Mouse (Mus musculus) heart, embryonic 10.5 days (tissue): ENCODE results near the gene Plekha3. TPM values are rescaled to one million over a fixed set of nuclear protein-coding genes. Genes with fewer than 3 reads are reported as not detected.

Experiments
- DNase-seq: peaks from one replicate; pipeline ENCODE4 v3.0.0-alpha.2; 2017; ENCODE audit warnings: low spot score
- H3K27ac ChIP-seq: fragments of 300-500 bp; sonication (generic); 2 replicates; pipeline ENCODE4 v1.5.1; 2016; ENCODE audit warnings: mild to moderate bottlenecking
- H3K27me3 ChIP-seq: fragments of 300-500 bp; sonication (generic); 2 replicates; pipeline ENCODE4 v1.6.1; 2016; ENCODE audit warnings: mild to moderate bottlenecking; ENCODE audit not compliant: poor library complexity, insufficient read depth, severe bottlenecking
- H3K36me3 ChIP-seq: fragments of 300-500 bp; sonication (generic); 2 replicates; pipeline ENCODE4 v1.6.1; 2016; ENCODE audit warnings: mild to moderate bottlenecking, moderate library complexity
- H3K4me1 ChIP-seq: fragments of 300-500 bp; sonication (generic); 2 replicates; pipeline ENCODE4 v1.6.1; 2016; ENCODE audit warnings: mild to moderate bottlenecking
- H3K4me3 ChIP-seq: fragments of 300-500 bp; sonication (generic); 2 replicates; pipeline ENCODE4 v1.5.1; 2016; ENCODE audit warnings: mild to moderate bottlenecking, moderate library complexity
- H3K9me3 ChIP-seq: fragments of 300-500 bp; sonication (generic); 2 replicates; pipeline ENCODE4 v1.6.1; 2016; ENCODE audit warnings: mild to moderate bottlenecking, moderate library complexity
- WGBS: fragments of 180-500 bp; shearing (Covaris S2); methylation state at CpG from one replicate; pipeline ENCODE4 v1.1.7; 2016; 5-methylcytosine and 5-hydroxymethylcytosine counted together
- polyA plus RNA-seq: library from polyadenylated mRNA; unstranded; fragments of >200 nt; fragmentation: Nextera tagmentation; extraction: Ambion mirVana; gene quantifications from 2 replicates; pipeline ENCODE4 v1.2.1, GENCODE M21; 2016

Gene Plekha3
- polyA plus RNA-seq, result 8.9 and 11.7 TPM in 2 replicates

- WGBS, result 6% methylated on average over 47 of the region's 52 CpGs
- H3K4me3 ChIP-seq, result peak within 1 kb of the TSS; percentile 93
- H3K9me3 ChIP-seq, result no peaks in the 10 kb centered on the region
- H3K36me3 ChIP-seq, result peaks cover 7% of the 10 kb centered on the region; the same call in 1 of the 2 replicates
- peak; percentile 89 for DNase-seq
- peaks cover 27% of the 10 kb centered on the region for H3K4me1 ChIP-seq
- H3K27ac ChIP-seq, result peak within 1 kb of the TSS; percentile 94
- H3K27me3 ChIP-seq, result no peaks in the 10 kb centered on the region
Observed at GRCm38 (mm10) chr2:76674725-76675427, at the start of gene Plekha3. TSS of gene Plekha3 (plus strand) at chr2:76675281.

- Histone ChIP-seq H3K36me3 (peaks cover 90% of the 10 kb centered on the region), H3K27ac (no peak overlapping the region), H3K9me3 (peaks cover 6% of the 10 kb centered on the region; the same call in 1 of the 2 replicates), H3K4me3 (no peak overlapping the region), H3K27me3 (no peaks in the 10 kb centered on the region), H3K4me1 (no peaks in the 10 kb centered on the region)
- DNase-seq, result no peak
- 83% methylated on average over 12 of the region's 12 CpGs for WGBS
Observed at GRCm38 (mm10) chr2:76630293-76630692, 44.8 kb upstream of the Plekha3 start.

- Histone ChIP-seq H3K27ac (no peak overlapping the region), H3K4me1 (no peaks in the 10 kb centered on the region), H3K4me3 (no peak overlapping the region), H3K36me3 (peaks cover 90% of the 10 kb centered on the region), H3K27me3 (no peaks in the 10 kb centered on the region), H3K9me3 (peaks cover 3% of the 10 kb centered on the region; the same call in 1 of the 2 replicates)
- WGBS, result 95% methylated on average over 4 of the region's 4 CpGs
- DNase-seq, result no peak
Observed at GRCm38 (mm10) chr2:76631600-76631999, 43.5 kb upstream of the Plekha3 start.

- H3K27me3 ChIP-seq, result no peaks in the 10 kb centered on the region
- no peaks in the 10 kb centered on the region for H3K9me3 ChIP-seq
- no peak overlapping the region for H3K4me3 ChIP-seq
- peaks cover 4% of the 10 kb centered on the region; the same call in 1 of the 2 replicates for H3K4me1 ChIP-seq
- DNase-seq, result no peak
- H3K36me3 ChIP-seq, result peaks cover 82% of the 10 kb centered on the region
- H3K27ac ChIP-seq, result no peak overlapping the region
- 90% methylated on average over 2 of the region's 2 CpGs for WGBS
Observed at GRCm38 (mm10) chr2:76639637-76640036, 35.4 kb upstream of the Plekha3 start.

GRCm38 (mm10) chr2:76643801-76644200, 31.3 kb upstream of the Plekha3 start:
- Histone ChIP-seq H3K9me3 (no peaks in the 10 kb centered on the region), H3K4me3 (no peak overlapping the region), H3K36me3 (peaks cover 45% of the 10 kb centered on the region), H3K4me1 (peaks cover 18% of the 10 kb centered on the region), H3K27ac (no peak overlapping the region), H3K27me3 (no peaks in the 10 kb centered on the region)
- DNase-seq, result no peak

- Histone ChIP-seq H3K4me3 (peak overlapping the region; percentile 86), H3K4me1 (peaks cover 18% of the 10 kb centered on the region), H3K27ac (peak overlapping the region; percentile 92), H3K9me3 (no peaks in the 10 kb centered on the region), H3K36me3 (peaks cover 11% of the 10 kb centered on the region; the same call in 1 of the 2 replicates), H3K27me3 (no peaks in the 10 kb centered on the region)
- DNase-seq, result no peak
- under 1% methylated on average over 32 of the region's 32 CpGs for WGBS
Observed at GRCm38 (mm10) chr2:76647441-76647869, 27.6 kb upstream of the Plekha3 start.

GRCm38 (mm10) chr2:76647883-76648570, 27.1 kb upstream of the Plekha3 start, which contains the start of the genes Prkra and Pjvk:
TSS of gene Prkra (minus strand) at chr2:76648015.
TSS of gene Pjvk (plus strand) at chr2:76648476.
- peaks cover 9% of the 10 kb centered on the region; the same call in 1 of the 2 replicates for H3K36me3 ChIP-seq
- H3K27me3 ChIP-seq, result no peaks in the 10 kb centered on the region
- peak within 1 kb of the TSS; percentile 86 for H3K4me3 ChIP-seq
- H3K27ac ChIP-seq, result peak within 1 kb of the TSS; percentile 92
- peaks cover 18% of the 10 kb centered on the region for H3K4me1 ChIP-seq
- H3K9me3 ChIP-seq, result no peaks in the 10 kb centered on the region
- 1% methylated on average over 41 of the region's 42 CpGs for WGBS
- peak; percentile 99 for DNase-seq

- 31% methylated on average over 13 of the region's 13 CpGs for WGBS
- Histone ChIP-seq H3K36me3 (peaks cover 7% of the 10 kb centered on the region; the same call in 1 of the 2 replicates), H3K4me1 (peaks cover 18% of the 10 kb centered on the region), H3K27me3 (no peaks in the 10 kb centered on the region), H3K27ac (peak overlapping the region; percentile 92), H3K9me3 (no peaks in the 10 kb centered on the region), H3K4me3 (peak overlapping the region; percentile 86)
- peak; percentile 76 for DNase-seq
Observed at GRCm38 (mm10) chr2:76648666-76649141, 26.4 kb upstream of the Plekha3 start.

- Histone ChIP-seq H3K4me3 (no peak overlapping the region), H3K4me1 (no peaks in the 10 kb centered on the region; the same call in 1 of the 2 replicates), H3K9me3 (no peaks in the 10 kb centered on the region), H3K36me3 (no peaks in the 10 kb centered on the region), H3K27ac (no peak overlapping the region), H3K27me3 (no peaks in the 10 kb centered on the region)
- WGBS, result 92% methylated on average over 4 of the region's 4 CpGs
- DNase-seq, result no peak
Observed at GRCm38 (mm10) chr2:76653070-76653469, 22.0 kb upstream of the Plekha3 start.

- Histone ChIP-seq H3K9me3 (no peaks in the 10 kb centered on the region), H3K27me3 (no peaks in the 10 kb centered on the region), H3K4me3 (no peak overlapping the region), H3K4me1 (no peaks in the 10 kb centered on the region), H3K27ac (no peak overlapping the region), H3K36me3 (no peaks in the 10 kb centered on the region)
- WGBS, result 80% methylated on average over 5 of the region's 5 CpGs
- DNase-seq, result no peak
Observed at GRCm38 (mm10) chr2:76654646-76655045, 20.4 kb upstream of the Plekha3 start.

- Histone ChIP-seq H3K27me3 (no peaks in the 10 kb centered on the region), H3K36me3 (no peaks in the 10 kb centered on the region), H3K9me3 (no peaks in the 10 kb centered on the region), H3K27ac (no peak overlapping the region), H3K4me3 (no peak overlapping the region), H3K4me1 (no peaks in the 10 kb centered on the region)
- no peak for DNase-seq
- 68% methylated on average over 3 of the region's 3 CpGs for WGBS
Observed at GRCm38 (mm10) chr2:76655444-76655843, 19.6 kb upstream of the Plekha3 start.

GRCm38 (mm10) chr2:76655982-76656381, 19.1 kb upstream of the Plekha3 start:
- H3K9me3 ChIP-seq, result no peaks in the 10 kb centered on the region
- H3K4me3 ChIP-seq, result no peak overlapping the region
- H3K36me3 ChIP-seq, result no peaks in the 10 kb centered on the region
- no peaks in the 10 kb centered on the region for H3K4me1 ChIP-seq
- H3K27me3 ChIP-seq, result no peaks in the 10 kb centered on the region
- 6% methylated on average over 1 of the region's 1 CpGs for WGBS
- no peak for DNase-seq
- H3K27ac ChIP-seq, result no peak overlapping the region

GRCm38 (mm10) chr2:76658551-76658950, 16.5 kb upstream of the Plekha3 start:
- Histone ChIP-seq H3K9me3 (no peaks in the 10 kb centered on the region), H3K4me1 (no peaks in the 10 kb centered on the region), H3K36me3 (peaks cover 20% of the 10 kb centered on the region), H3K27me3 (no peaks in the 10 kb centered on the region), H3K27ac (no peak overlapping the region), H3K4me3 (no peak overlapping the region)
- WGBS, result 80% methylated on average over 13 of the region's 13 CpGs
- no peak for DNase-seq
